Mouse (Mus musculus): ENCODE data around the gene Gab3.

The Gab3 gene

DNA sequence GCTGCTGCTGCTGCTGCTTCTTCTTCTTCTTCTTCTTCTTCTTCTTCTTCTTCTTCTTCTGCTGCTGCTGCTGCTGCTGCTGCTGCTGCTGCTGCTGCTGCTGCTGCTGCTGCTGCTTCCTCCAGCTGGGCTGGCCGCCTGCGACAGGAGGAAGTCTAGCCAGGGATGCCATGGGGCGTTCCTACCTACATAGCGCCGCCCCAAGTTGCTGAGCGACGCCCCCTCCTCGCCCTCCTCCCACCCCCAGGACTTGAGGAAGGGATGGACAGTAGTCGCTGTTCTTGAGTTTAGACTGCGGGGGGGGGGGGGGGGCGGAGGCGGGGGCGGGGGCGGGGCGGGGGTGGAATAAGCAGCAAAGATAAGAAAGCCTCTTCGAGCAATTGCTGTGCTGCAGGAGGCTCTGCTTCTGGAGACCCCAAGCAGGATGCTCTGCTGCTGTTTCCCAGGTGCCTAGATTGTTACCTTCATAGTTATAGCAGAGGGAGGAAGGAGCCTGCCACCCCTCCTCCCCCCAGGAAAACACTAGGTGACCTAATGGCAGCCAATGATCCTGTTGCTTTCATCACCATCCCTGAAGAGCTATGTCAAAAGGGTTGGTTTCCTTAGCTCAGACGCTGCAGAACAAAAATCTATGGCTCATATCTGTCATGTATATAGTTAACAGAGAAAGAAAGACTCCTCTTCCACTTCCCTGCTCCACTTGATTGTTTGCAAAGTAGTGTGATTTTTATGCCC, at the start of gene Gab3:
Gene Gab3, minus strand, starts transcription at position 685 of the 735 bp plus-strand sequence.
- DNase-seq (ENCODE audit: low read depth, low spot score), result peak; percentile 85

DNA sequence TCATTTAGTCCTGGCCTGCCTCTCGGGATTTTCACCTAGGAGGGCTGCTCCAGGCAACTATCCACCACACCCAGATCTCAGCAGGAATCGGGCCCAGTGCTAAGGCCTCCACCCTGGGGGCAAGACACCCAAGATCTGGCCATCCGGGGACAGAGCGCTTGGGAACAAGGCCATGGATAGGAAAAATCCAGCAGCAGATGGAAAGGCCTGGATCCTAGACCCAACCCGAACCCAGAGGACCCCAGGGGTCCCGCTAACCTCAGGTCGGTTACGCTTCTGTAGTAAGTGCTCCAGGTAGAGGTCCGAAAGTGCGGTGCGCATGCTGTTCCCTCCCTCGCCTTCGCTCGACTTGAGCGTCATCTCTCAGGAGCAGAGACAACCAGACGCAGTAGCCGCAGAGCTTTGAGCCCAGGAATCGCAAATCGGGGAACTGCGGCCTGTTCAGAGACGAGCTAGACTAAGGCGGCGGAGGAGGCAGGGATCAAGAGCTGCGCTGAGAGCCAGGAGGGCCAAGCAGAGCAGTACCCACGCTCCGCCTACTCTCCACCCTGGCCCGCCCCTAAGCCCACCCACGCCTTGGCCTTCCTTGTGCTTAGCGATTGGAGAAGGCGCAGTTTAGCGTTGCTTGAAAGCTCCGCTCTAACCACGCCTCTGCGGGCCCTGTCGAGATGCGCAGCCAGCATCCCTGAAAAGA, 45.4 kb upstream of the Gab3 start, which contains the start of gene Mpp1:
Gene Mpp1, minus strand, starts transcription at position 550 of the 694 bp plus-strand sequence.
- DNase-seq (ENCODE audit: low read depth, low spot score), result peak; percentile 88

GRCm38 (mm10) chrX:75129474-75129873, 44.2 kb upstream of the Gab3 start:
- DNase-seq (ENCODE audit: low read depth, low spot score), result peak; percentile 22

- DNase-seq (ENCODE audit: low read depth, low spot score), result peak; percentile 50
These were observed 43.2 kb upstream of the Gab3 start for GRCm38 (mm10) chrX:75128333-75128980.

GRCm38 (mm10) chrX:75126893-75127292, 41.6 kb upstream of the Gab3 start:
- no peak for DNase-seq (ENCODE audit: low read depth, low spot score)

DNA sequence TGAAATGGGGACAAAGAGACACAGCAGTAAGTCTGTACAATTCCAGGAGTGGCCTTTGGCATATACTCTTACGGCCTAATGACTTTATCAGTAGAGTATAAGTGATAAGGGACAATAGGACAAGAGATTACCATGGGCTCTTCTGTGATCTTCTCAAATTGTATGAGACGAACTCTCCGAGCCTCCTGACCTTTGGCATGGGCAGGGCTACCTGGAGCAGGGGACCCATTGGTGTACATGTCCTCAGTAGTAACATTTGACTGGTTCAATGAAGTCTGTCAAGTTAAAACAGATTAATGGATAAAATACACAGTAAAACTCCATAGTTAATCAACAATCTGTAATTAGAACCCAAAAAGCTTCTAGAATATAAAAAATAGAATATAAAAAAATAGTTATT, 40.3 kb upstream of the Gab3 start:
- no peak for DNase-seq (ENCODE audit: low read depth, low spot score)

GRCm38 (mm10) chrX:75115550-75115949, 30.3 kb upstream of the Gab3 start:
- no peak for DNase-seq (ENCODE audit: low read depth, low spot score)

- DNase-seq (ENCODE audit: low read depth, low spot score), result no peak
These were observed 17.0 kb upstream of the Gab3 start for GRCm38 (mm10) chrX:75102293-75102692.

DNA sequence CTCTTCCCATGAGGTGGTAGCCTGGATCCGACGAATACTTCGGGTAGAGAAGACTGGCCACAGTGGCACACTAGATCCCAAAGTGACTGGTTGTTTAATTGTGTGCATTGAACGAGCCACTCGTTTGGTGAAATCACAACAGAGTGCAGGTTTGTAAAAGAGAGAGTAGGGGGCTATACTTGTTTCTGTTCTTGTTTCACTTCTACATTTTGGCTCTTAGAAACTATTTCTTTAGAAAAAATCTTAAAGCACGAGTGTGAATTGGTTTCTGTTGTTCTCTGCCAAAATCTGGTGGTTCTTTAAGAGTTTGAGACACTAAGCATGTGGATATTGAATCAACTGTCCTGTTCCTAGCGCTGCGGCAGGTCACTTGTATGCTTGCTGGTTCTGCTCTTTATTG, 13.5 kb upstream of the Gab3 start:
- DNase-seq (ENCODE audit: low read depth, low spot score), result peak; percentile 32

DNA sequence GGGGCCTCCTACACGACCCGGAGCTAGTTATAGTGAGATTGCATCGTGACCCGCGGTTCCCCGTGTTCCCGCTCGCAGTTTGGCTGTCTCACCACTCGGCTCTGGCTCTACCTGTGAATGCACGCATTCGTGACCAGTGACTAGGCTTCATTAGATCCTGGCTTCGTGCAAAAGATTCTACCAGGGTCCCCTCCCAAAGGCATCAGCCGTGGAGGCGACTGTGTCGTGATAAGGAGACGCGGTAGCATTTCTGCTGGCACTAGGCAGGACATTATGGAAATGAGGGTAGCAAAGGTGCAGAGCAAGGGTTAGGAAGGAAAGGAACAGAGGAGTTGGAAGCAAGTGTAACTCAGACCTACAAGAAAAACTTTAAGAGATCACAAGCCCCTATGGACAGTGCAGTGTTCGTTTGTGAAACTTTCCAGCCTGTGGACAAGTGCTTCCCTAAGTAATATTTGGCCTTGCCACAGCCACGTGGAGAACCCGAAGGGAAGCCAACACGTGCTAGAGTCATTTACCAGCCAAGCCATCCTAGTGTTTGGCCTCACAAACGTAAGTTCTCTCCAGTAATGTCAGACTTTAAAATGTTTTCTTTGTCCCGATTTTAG, 11.0 kb upstream of the Gab3 start:
- no peak for DNase-seq (ENCODE audit: low read depth, low spot score)

DNA sequence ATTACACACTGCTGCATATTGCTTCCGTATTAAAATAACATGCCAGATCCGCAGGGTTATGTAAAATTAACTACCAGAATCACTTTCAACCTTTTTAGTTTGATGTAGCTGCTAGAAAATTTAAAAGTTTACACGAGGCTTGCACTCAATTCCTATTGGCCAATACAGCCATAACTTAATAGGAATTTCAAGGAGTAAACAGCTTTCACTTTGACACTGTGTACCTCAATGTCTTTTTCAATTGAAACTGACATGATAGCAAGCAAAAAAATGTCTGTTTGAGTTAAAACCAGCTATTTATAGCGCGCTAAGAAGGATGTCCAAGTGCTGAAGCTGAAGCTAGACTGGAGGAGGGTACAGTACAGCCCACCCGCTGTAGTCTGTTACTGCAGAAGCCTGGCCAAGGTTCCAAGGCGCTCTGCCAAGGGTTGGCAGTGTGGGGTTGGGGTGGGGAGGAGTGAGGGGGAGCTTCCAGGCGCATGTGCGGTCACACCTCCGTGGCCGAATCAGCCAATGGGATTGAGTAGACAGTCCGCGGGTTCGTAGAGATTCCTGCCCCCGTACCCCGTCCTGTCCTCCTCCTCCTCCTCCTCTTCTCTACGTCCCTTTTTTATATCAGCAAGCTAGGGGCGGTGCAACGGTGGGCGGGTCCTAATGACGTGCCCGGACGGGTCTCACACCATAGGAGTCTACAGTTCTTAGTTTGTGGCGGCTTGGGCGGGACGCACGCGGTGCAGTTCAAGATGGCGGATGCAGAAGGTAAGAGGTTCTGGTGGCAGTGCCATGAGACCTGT, 10.3 kb upstream of the Gab3 start, which contains the start of gene Dkc1:
Gene Dkc1, plus strand, starts transcription at position 486 of the 794 bp plus-strand sequence.
- DNase-seq (ENCODE audit: low read depth, low spot score), result peak; percentile 94

DNA sequence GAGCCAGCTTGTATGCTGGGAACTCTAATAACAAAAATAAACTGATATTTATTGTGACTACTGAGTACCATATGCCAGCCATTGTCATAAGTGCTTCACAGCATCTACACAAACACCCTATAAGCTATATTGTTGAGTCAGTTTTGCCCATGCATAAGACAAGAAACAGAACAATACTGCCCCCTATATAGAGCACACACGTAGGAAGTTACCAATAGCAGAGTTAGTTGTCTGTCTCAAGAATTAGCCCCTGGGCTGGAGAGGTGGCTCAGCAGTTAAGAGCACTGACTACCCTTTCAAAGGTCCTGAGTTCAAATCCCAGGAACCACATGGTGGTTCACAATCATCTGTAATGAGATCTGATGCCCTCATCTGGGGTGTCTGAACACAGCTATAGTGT, 396 bp upstream of the Gab3 start:
- DNase-seq (ENCODE audit: low read depth, low spot score), result peak; percentile 41

DNA sequence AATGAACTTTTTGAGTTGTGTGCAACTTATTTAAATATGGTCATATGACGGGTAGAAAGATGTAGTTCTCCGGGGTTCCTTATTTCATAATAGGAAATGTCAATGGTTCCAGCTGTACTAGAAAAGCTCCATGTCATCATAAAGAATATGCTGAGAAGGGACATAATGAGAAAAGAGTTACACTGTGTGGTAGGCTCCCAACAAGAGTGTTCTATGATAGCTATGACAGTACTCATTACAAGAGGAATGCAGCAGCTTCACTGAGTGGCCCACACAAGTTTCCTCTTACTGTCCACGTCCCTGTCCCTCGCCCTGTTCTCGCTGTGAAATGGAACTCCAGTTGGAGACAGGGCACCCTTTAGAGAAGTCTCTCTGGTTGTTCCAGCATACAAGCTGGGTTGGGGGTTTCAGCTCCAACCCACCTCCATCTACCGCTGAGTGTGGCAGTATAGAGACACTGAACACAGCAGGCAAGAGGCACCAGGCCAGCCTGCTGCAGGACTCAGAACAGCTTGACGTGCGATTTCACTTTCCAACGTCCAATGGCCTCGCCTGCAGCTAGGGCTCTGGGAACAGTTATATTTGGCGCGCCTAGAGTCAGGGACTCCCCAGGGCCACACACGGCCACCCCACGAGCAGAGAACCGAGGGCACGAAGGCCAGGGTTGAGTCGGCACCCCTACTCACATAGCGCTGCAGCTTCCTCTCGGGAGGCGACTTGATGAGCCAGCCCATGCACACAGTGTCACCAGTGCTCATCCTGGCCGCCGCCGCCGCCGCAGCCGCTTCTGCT, 1.1 kb downstream of the Gab3 start:
- DNase-seq (ENCODE audit: low read depth, low spot score), result peak; percentile 74

DNA sequence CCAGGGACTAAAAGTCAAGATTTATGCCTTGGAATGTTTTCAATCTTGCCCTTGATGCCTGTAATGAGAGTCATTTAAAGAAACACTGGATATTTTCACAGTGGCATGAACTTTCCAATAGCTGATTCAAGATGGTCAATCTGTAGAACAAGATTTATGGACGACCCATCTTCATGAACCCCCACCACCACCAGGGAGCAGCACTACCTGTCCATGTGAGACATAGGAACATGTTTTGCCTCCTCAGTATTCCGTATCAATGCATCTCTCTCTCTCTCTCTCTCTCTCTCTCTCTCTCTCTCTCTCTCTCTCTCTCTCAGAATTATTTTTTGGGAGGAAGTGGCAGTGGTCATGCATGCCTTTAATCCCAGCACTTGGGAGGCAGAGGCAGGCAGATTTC, 2.9 kb downstream of the Gab3 start:
- peak; percentile 21 for DNase-seq (ENCODE audit: low read depth, low spot score)

GRCm38 (mm10) chrX:75056120-75056775, 29.0 kb downstream of the Gab3 start:
- DNase-seq (ENCODE audit: low read depth, low spot score), result no peak

GRCm38 (mm10) chrX:75046921-75047635, 38.2 kb downstream of the Gab3 start:
- DNase-seq (ENCODE audit: low read depth, low spot score), result no peak

GRCm38 (mm10) chrX:75045931-75046330, 39.3 kb downstream of the Gab3 start:
- no peak for DNase-seq (ENCODE audit: low read depth, low spot score)

- no peak for DNase-seq (ENCODE audit: low read depth, low spot score)
These were observed 40.7 kb downstream of the Gab3 start for GRCm38 (mm10) chrX:75044595-75044994.

DNA sequence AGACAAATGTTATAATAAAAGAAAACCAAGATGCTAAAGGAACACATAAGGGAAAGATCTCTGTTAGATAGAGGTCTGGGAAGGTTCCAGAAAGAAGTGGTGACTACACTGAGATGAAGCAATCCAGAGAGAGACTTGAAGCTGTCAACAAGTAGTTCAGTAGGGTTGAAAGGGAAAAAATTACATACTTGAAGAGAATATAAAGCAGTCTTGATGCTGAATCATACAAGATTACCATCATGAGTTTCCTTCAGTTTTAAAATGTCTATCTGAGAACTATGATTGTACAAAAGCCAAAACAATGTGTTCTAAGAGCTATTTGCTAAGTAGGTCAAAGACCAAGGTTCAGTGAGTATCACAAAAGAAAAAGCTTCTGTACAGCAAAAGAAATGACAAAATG, 48.6 kb downstream of the Gab3 start:
- no peak for DNase-seq (ENCODE audit: low read depth, low spot score)

All from A20 (cell line).